Mouse (Mus musculus) myocyte (in vitro differentiated cells): ENCODE measurements around the gene Serpina16.

Experiments used
- POLR2A ChIP-seq: IDR thresholded peaks from one replicate; pipeline ENCODE4 v1.6.1; 2011; ENCODE audit warnings: low read depth, mild to moderate bottlenecking, control low read depth, moderate library complexity; ENCODE audit not compliant: insufficient read length
- TCF12 ChIP-seq: IDR thresholded peaks from one replicate; pipeline ENCODE4 v1.6.1; 2011; ENCODE audit warnings: mild to moderate bottlenecking, control low read depth; ENCODE audit not compliant: poor library complexity, insufficient read depth, severe bottlenecking

GRCm38 (mm10) chr12:103670964-103671363 is 5.0 kb downstream of the Serpina16 start:
- TF ChIP-seq POLR2A (no peak), TCF12 (no peak)
